Mouse (Mus musculus): ENCODE results near the gene Slc17a9. TPM values are rescaled to one million over a fixed set of nuclear protein-coding genes. Genes with fewer than 3 reads are reported as not detected.

Gene Slc17a9
- total and polyA plus RNA-seq, 3 experiments: 0.26 to 1.2 TPM; not detected in 1

DNA sequence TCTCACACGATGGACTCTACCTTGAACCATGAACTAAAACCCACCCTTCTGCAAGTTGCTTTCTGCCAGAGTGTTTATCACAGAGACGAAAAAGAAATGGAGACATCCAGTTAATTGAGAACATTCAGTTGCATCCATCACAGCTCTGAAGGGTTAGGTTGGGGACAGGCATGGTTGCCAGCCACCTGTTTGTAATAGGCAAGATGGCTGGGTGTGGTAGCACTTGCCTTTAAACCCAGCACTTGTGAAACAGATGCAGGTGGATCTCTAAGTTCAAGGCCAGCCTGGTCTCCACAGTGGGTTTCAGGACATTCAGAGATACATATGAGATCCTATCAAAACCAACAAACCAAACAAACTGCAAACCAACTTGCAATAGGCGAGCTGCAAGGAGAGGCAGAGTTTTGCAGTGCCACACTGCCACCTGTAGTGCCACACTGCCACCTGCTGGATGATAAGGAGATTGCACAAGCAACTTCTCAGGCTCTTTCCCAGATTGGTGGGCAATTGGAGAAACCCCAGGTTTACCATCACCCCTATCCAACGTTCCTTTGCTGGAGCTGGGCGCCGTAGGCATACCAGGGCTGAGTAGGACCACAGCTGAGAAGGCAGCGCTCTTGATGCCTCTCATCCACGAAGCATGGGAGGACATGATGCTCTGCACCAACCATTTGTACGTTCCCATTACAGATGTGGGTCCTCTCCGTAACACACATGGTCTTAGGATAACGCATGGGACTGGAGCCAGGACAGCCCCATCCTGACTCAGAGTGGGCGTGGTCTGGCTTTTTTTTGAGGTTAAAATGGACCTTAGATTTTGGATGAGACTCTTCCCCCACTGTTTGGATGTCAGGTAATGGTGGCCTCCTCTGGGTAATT is 54.4 kb downstream of the Slc17a9 start:
- H3K27me3 ChIP-seq (ENCODE audit: insufficient read depth, low read length): peaks cover 18% of the 10 kb centered on the region
- TF ChIP-seq CTCF (IDR thresholded peaks at IDR 0.05; ENCODE audit: low read depth, low read length) (peak; percentile 96), TAL1 (conservative IDR thresholded peaks at IDR 0.05; ENCODE audit: low read depth, low read length) (no peak), POLR2AphosphoS5 (IDR thresholded peaks at IDR 0.05; ENCODE audit: insufficient replicate concordance, low read depth, low read length) (no peak), GATA1 (IDR thresholded peaks at IDR 0.05; ENCODE audit: borderline replicate concordance, low read length) (no peak)
- H3K4me3 ChIP-seq (ENCODE audit: low read depth, low read length): no peak overlapping the region
- DNase-seq (ENCODE audit: low spot score) (peak; percentile 50), ATAC-seq (ENCODE audit: extremely low read depth, insufficient number of reproducible peaks, low FRiP score, poor library complexity, severe bottlenecking) (no peak)
- no peaks in the 10 kb centered on the region for H3K36me3 ChIP-seq (replicated peaks)
- H3K4me1 ChIP-seq (ENCODE audit: insufficient read depth, low read depth, low read length): no peaks in the 10 kb centered on the region
- no peaks in the 10 kb centered on the region; the same call in 1 of the 2 replicates for H3K9me3 ChIP-seq (replicated peaks)

DNA sequence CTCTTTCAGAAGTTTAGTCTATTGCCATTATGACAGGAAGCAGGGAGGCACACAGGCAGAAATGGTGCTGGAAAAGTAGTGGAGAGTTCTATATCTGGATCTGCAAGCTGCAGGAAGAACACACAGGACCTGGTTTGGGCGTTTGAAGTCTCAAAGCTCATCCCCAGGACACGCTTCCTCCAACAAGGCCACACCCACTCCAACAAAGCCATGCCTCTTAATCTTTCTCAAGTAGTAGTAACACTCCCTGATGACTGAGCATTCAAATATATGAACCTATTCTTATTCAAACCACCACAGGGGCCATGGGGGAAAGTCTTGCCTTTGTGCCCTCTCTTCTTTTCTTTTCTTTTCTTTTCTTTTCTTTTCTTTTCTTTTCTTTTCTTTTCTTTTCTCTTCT is 55.2 kb downstream of the Slc17a9 start:
- no peaks in the 10 kb centered on the region for H3K36me3 ChIP-seq (replicated peaks)
- ATAC-seq (ENCODE audit: extremely low read depth, insufficient number of reproducible peaks, low FRiP score, poor library complexity, severe bottlenecking): no peak
- no peaks in the 10 kb centered on the region; the same call in 1 of the 2 replicates for H3K9me3 ChIP-seq (replicated peaks)
- DNase-seq (ENCODE audit: low spot score): no peak
- no peak overlapping the region for H3K4me3 ChIP-seq (ENCODE audit: low read depth, low read length)
- peaks cover 15% of the 10 kb centered on the region for H3K27me3 ChIP-seq (ENCODE audit: insufficient read depth, low read length)
- no peaks in the 10 kb centered on the region for H3K4me1 ChIP-seq (ENCODE audit: insufficient read depth, low read depth, low read length)
- TF ChIP-seq GATA1 (IDR thresholded peaks at IDR 0.05; ENCODE audit: borderline replicate concordance, low read length) (no peak), POLR2AphosphoS5 (IDR thresholded peaks at IDR 0.05; ENCODE audit: insufficient replicate concordance, low read depth, low read length) (no peak), TAL1 (conservative IDR thresholded peaks at IDR 0.05; ENCODE audit: low read depth, low read length) (no peak), GATA2 (IDR thresholded peaks at IDR 0.05; ENCODE audit: borderline replicate concordance, low read depth, low read length) (no peak), CTCF (IDR thresholded peaks at IDR 0.05; ENCODE audit: low read depth, low read length) (no peak)

DNA sequence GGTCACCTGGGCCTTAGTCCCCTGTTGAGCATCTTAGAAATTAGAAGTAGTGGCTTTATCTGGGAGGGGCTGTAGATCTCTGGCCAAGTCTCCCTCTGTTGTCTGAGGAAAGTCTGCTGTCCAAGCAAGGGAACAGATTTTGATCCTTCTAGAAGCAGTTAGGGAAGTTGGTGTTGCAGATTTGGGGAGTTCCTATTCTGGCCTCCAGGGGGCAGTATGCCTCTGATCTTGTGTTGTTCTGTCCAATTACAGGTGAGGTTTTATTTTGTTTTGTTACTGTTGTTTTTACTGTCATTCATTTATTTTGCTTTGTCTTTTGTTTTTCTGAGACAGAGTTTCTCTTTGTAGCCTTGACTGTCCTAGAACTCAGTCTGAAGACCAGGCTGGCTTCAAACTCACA is 61.7 kb downstream of the Slc17a9 start:
- TF ChIP-seq POLR2AphosphoS5 (IDR thresholded peaks at IDR 0.05; ENCODE audit: insufficient replicate concordance, low read depth, low read length) (no peak), TAL1 (conservative IDR thresholded peaks at IDR 0.05; ENCODE audit: low read depth, low read length) (no peak), GATA1 (IDR thresholded peaks at IDR 0.05; ENCODE audit: borderline replicate concordance, low read length) (no peak), GATA2 (IDR thresholded peaks at IDR 0.05; ENCODE audit: borderline replicate concordance, low read depth, low read length) (no peak), CTCF (IDR thresholded peaks at IDR 0.05; ENCODE audit: low read depth, low read length) (peak; percentile 77)
- no peaks in the 10 kb centered on the region for H3K9me3 ChIP-seq (replicated peaks)
- ATAC-seq (ENCODE audit: extremely low read depth, insufficient number of reproducible peaks, low FRiP score, poor library complexity, severe bottlenecking) (no peak), DNase-seq (ENCODE audit: low spot score) (no peak)
- H3K36me3 ChIP-seq (replicated peaks): no peaks in the 10 kb centered on the region
- no peaks in the 10 kb centered on the region for H3K4me1 ChIP-seq (ENCODE audit: insufficient read depth, low read depth, low read length)
- H3K4me3 ChIP-seq (ENCODE audit: low read depth, low read length): no peak overlapping the region
- H3K27me3 ChIP-seq (ENCODE audit: insufficient read depth, low read length): peaks cover 5% of the 10 kb centered on the region

DNA sequence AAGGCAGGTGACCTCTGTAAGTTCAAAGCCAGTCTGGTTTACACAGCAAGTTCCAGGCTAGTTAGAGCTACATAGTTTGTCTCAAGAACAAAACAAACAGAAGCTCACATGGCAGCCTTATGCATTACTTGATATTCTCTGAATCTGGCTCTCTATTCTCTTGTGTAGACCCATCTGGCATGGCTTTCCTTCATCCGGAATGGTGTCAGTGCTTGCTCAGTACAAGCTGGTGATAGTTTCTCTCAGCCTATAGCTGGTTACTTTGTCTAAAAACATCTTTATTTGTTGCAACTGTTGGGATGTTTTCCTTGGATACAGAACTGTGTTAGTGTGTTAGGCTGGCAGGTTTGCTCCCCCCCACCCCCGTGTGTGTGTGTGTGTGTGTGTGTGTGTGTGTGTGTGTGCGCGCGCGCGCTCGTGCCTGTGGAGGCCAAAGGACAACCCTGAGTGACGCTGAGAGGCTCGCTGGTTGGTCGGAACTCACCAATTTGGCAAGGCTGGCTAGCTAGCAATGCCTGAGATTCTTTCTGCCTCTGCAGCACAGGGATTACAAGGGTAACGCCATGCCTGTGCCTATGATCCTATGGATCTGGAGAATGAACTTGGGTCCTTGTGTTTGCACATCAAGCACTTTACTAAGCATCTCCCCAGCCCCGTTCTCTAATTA is 62.6 kb downstream of the Slc17a9 start:
- Histone ChIP-seq H3K4me1 (ENCODE audit: insufficient read depth, low read depth, low read length) (no peaks in the 10 kb centered on the region), H3K9me3 (replicated peaks) (no peaks in the 10 kb centered on the region), H3K4me3 (ENCODE audit: low read depth, low read length) (no peak overlapping the region), H3K36me3 (replicated peaks) (no peaks in the 10 kb centered on the region), H3K27me3 (ENCODE audit: insufficient read depth, low read length) (peaks cover 5% of the 10 kb centered on the region)
- DNase-seq (ENCODE audit: low spot score) (no peak), ATAC-seq (ENCODE audit: extremely low read depth, insufficient number of reproducible peaks, low FRiP score, poor library complexity, severe bottlenecking) (no peak)
- no peak for TF ChIP-seq GATA1 (IDR thresholded peaks at IDR 0.05; ENCODE audit: borderline replicate concordance, low read length)

DNA sequence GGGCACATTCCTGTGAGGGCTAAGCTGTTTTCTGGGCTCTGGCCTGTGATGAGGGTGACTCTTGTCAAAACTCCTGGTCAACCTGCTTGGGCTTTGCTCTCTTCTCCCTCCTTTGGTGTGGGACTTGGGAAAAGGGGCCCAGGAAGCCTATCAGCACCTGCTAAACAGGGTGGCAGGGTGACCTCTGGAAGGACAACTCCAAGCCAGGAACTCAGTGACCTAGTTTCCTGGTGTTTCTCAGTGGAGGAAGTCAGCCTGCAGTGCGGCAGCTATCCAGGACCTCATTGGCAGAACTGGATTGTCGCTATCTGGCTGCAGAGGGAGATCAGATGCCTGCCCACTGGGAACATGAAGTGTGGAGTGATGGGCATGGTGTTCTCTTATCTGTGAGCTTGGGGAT is 63.3 kb downstream of the Slc17a9 start:
- no peaks in the 10 kb centered on the region for H3K36me3 ChIP-seq (replicated peaks)
- no peak overlapping the region for H3K4me3 ChIP-seq (ENCODE audit: low read depth, low read length)
- H3K4me1 ChIP-seq (ENCODE audit: insufficient read depth, low read depth, low read length): no peaks in the 10 kb centered on the region
- no peak for DNase-seq (ENCODE audit: low spot score)
- no peaks in the 10 kb centered on the region for H3K9me3 ChIP-seq (replicated peaks)
- peaks cover 7% of the 10 kb centered on the region for H3K27me3 ChIP-seq (ENCODE audit: insufficient read depth, low read length)
- TF ChIP-seq POLR2AphosphoS5 (IDR thresholded peaks at IDR 0.05; ENCODE audit: insufficient replicate concordance, low read depth, low read length) (no peak), GATA1 (IDR thresholded peaks at IDR 0.05; ENCODE audit: borderline replicate concordance, low read length) (no peak)
- no peak for ATAC-seq (ENCODE audit: extremely low read depth, insufficient number of reproducible peaks, low FRiP score, poor library complexity, severe bottlenecking)

DNA sequence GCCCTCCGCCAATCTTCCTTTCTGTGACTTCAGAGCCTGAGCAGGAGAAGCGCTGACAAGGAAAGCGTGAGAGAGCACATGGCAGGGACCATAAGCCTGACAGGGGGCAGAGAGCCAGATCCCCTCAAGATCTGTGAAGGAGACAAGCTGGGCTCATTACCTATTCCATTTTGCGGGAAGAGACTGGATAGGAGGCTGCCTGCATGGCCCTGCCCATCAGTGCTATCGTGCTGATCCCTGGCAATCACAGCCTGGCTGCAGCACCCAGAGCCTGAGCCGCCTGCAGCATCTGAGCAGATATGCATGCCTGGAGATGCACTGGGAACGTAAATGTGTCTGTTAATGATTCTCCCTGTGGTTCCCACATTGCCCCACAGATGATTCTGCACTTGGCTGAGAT is 63.8 kb downstream of the Slc17a9 start:
- Histone ChIP-seq H3K36me3 (replicated peaks) (no peaks in the 10 kb centered on the region), H3K27me3 (ENCODE audit: insufficient read depth, low read length) (peaks cover 12% of the 10 kb centered on the region), H3K4me1 (ENCODE audit: insufficient read depth, low read depth, low read length) (no peaks in the 10 kb centered on the region), H3K9me3 (replicated peaks) (no peaks in the 10 kb centered on the region), H3K4me3 (ENCODE audit: low read depth, low read length) (no peak overlapping the region)
- no peak for ATAC-seq (ENCODE audit: extremely low read depth, insufficient number of reproducible peaks, low FRiP score, poor library complexity, severe bottlenecking)
- DNase-seq (ENCODE audit: low spot score): no peak
- no peak for TF ChIP-seq TAL1 (conservative IDR thresholded peaks at IDR 0.05; ENCODE audit: low read depth, low read length)
- TF ChIP-seq GATA2 (IDR thresholded peaks at IDR 0.05; ENCODE audit: borderline replicate concordance, low read depth, low read length): no peak
- no peak for TF ChIP-seq CTCF (IDR thresholded peaks at IDR 0.05; ENCODE audit: low read depth, low read length)
- no peak for TF ChIP-seq POLR2AphosphoS5 (IDR thresholded peaks at IDR 0.05; ENCODE audit: insufficient replicate concordance, low read depth, low read length)
- TF ChIP-seq GATA1 (IDR thresholded peaks at IDR 0.05; ENCODE audit: borderline replicate concordance, low read length): no peak

Data from G1E (cell line).